Mouse (Mus musculus): ENCODE data around the gene Fam213a. TPM values are rescaled to one million over a fixed set of nuclear protein-coding genes. Genes with fewer than 3 reads are reported as not detected.
A peak's percentile ranks its signal among the peaks of the same experiment; 100 is the strongest.

Fam213a gene
- polyA plus RNA-seq, 1 experiment from 2014 or later, result 40.6 TPM

- no peak for ATAC-seq
- no peak for TF ChIP-seq CTCF (IDR thresholded peaks at IDR 0.05)
- TF ChIP-seq EP300 (IDR thresholded peaks at IDR 0.05), result no peak
- Histone ChIP-seq H3K4me1 (ENCODE audit: insufficient read depth, low read depth, low read length) (no peaks in the 10 kb centered on the region), H3K36me3 (ENCODE audit: insufficient read depth, low read length) (no peaks in the 10 kb centered on the region), H3K27ac (ENCODE audit: low read length) (no peak overlapping the region), H3K9me3 (ENCODE audit: low read length) (no peaks in the 10 kb centered on the region), H3K4me2 (replicated peaks; ENCODE audit: low read depth, low read length) (no peak overlapping the region), H3K27me3 (replicated peaks; ENCODE audit: insufficient read depth, low read length) (no peaks in the 10 kb centered on the region), H3K4me3 (ENCODE audit: low read depth, low read length) (no peak overlapping the region), H3K9ac (replicated peaks; ENCODE audit: low read depth) (no peak overlapping the region)
- WGBS, result 44% methylated on average over 1 of the region's 1 CpGs
- DNase-seq (ENCODE audit: low spot score), result no peak
These were observed 33.9 kb downstream of the Fam213a start for GRCm38 (mm10) chr14:40979723-40980122.

- Histone ChIP-seq H3K9me3 (ENCODE audit: low read length) (no peaks in the 10 kb centered on the region), H3K27me3 (replicated peaks; ENCODE audit: insufficient read depth, low read length) (no peaks in the 10 kb centered on the region), H3K4me3 (ENCODE audit: low read depth, low read length) (no peak overlapping the region), H3K4me1 (ENCODE audit: insufficient read depth, low read depth, low read length) (no peaks in the 10 kb centered on the region), H3K27ac (ENCODE audit: low read length) (no peak overlapping the region), H3K36me3 (ENCODE audit: insufficient read depth, low read length) (no peaks in the 10 kb centered on the region), H3K4me2 (replicated peaks; ENCODE audit: low read depth, low read length) (no peak overlapping the region), H3K9ac (replicated peaks; ENCODE audit: low read depth) (no peak overlapping the region)
- 41% methylated on average over 4 of the region's 4 CpGs for WGBS
- TF ChIP-seq EP300 (IDR thresholded peaks at IDR 0.05), result no peak
- TF ChIP-seq CTCF (IDR thresholded peaks at IDR 0.05), result peak; percentile 88
- DNase-seq (ENCODE audit: low spot score) (peak; percentile 90), ATAC-seq (peak; percentile 93)
These were observed 34.6 kb downstream of the Fam213a start for GRCm38 (mm10) chr14:40979002-40979401.

GRCm38 (mm10) chr14:40975127-40975721, 38.4 kb downstream of the Fam213a start:
- ATAC-seq (peak; percentile 69), DNase-seq (ENCODE audit: low spot score) (peak; percentile 83)
- TF ChIP-seq EP300 (IDR thresholded peaks at IDR 0.05) (0 out of 2 replicates have a peak, but pooled peaks have one; percentile 29), CTCF (IDR thresholded peaks at IDR 0.05) (peak; percentile 92)
- no peak overlapping the region for H3K4me2 ChIP-seq (replicated peaks; ENCODE audit: low read depth, low read length)
- no peaks in the 10 kb centered on the region for H3K36me3 ChIP-seq (ENCODE audit: insufficient read depth, low read length)
- 79% methylated on average over 6 of the region's 6 CpGs for WGBS
- no peak overlapping the region for H3K9ac ChIP-seq (replicated peaks; ENCODE audit: low read depth)
- no peaks in the 10 kb centered on the region for H3K27me3 ChIP-seq (replicated peaks; ENCODE audit: insufficient read depth, low read length)
- no peak overlapping the region for H3K27ac ChIP-seq (ENCODE audit: low read length)
- no peak overlapping the region for H3K4me3 ChIP-seq (ENCODE audit: low read depth, low read length)
- no peaks in the 10 kb centered on the region for H3K4me1 ChIP-seq (ENCODE audit: insufficient read depth, low read depth, low read length)
- H3K9me3 ChIP-seq (ENCODE audit: low read length), result no peaks in the 10 kb centered on the region

GRCm38 (mm10) chr14:40968051-40968450, 45.5 kb downstream of the Fam213a start:
- H3K27ac ChIP-seq (ENCODE audit: low read length), result no peak overlapping the region
- no peak overlapping the region for H3K9ac ChIP-seq (replicated peaks; ENCODE audit: low read depth)
- no peak for ATAC-seq
- TF ChIP-seq CTCF (IDR thresholded peaks at IDR 0.05), result no peak
- no peak for TF ChIP-seq EP300 (IDR thresholded peaks at IDR 0.05)
- peak overlapping the region; percentile 77; the same call in 1 of the 2 replicates for H3K4me2 ChIP-seq (replicated peaks; ENCODE audit: low read depth, low read length)
- peaks cover 25% of the 10 kb centered on the region for H3K4me1 ChIP-seq (ENCODE audit: insufficient read depth, low read depth, low read length)
- H3K36me3 ChIP-seq (ENCODE audit: insufficient read depth, low read length), result no peaks in the 10 kb centered on the region
- 77% methylated on average over 2 of the region's 2 CpGs for WGBS
- no peaks in the 10 kb centered on the region for H3K27me3 ChIP-seq (replicated peaks; ENCODE audit: insufficient read depth, low read length)
- no peak for DNase-seq (ENCODE audit: low spot score)
- H3K9me3 ChIP-seq (ENCODE audit: low read length), result no peaks in the 10 kb centered on the region
- H3K4me3 ChIP-seq (ENCODE audit: low read depth, low read length), result no peak overlapping the region

GRCm38 (mm10) chr14:40967598-40967900, 46.0 kb downstream of the Fam213a start:
- peaks cover 28% of the 10 kb centered on the region for H3K4me1 ChIP-seq (ENCODE audit: insufficient read depth, low read depth, low read length)
- H3K4me2 ChIP-seq (replicated peaks; ENCODE audit: low read depth, low read length), result peak overlapping the region; percentile 77
- H3K4me3 ChIP-seq (ENCODE audit: low read depth, low read length), result peak overlapping the region; percentile 90
- no peak for TF ChIP-seq EP300 (IDR thresholded peaks at IDR 0.05)
- TF ChIP-seq CTCF (IDR thresholded peaks at IDR 0.05), result no peak
- H3K36me3 ChIP-seq (ENCODE audit: insufficient read depth, low read length), result no peaks in the 10 kb centered on the region
- ATAC-seq (no peak), DNase-seq (ENCODE audit: low spot score) (no peak)
- peak overlapping the region; percentile 85 for H3K27ac ChIP-seq (ENCODE audit: low read length)
- WGBS, result 6% methylated on average over 6 of the region's 6 CpGs
- H3K9ac ChIP-seq (replicated peaks; ENCODE audit: low read depth), result peak overlapping the region; percentile 33
- H3K9me3 ChIP-seq (ENCODE audit: low read length), result no peaks in the 10 kb centered on the region
- H3K27me3 ChIP-seq (replicated peaks; ENCODE audit: insufficient read depth, low read length), result no peaks in the 10 kb centered on the region

GRCm38 (mm10) chr14:40966862-40967597, 46.6 kb downstream of the Fam213a start:
- no peaks in the 10 kb centered on the region for H3K36me3 ChIP-seq (ENCODE audit: insufficient read depth, low read length)
- peak overlapping the region; percentile 90 for H3K9ac ChIP-seq (replicated peaks; ENCODE audit: low read depth)
- peak overlapping the region; percentile 98 for H3K27ac ChIP-seq (ENCODE audit: low read length)
- H3K27me3 ChIP-seq (replicated peaks; ENCODE audit: insufficient read depth, low read length), result no peaks in the 10 kb centered on the region
- H3K4me2 ChIP-seq (replicated peaks; ENCODE audit: low read depth, low read length), result peak overlapping the region; percentile 77
- H3K9me3 ChIP-seq (ENCODE audit: low read length), result no peaks in the 10 kb centered on the region
- ATAC-seq, result peak; percentile 95
- peak; percentile 99 for DNase-seq (ENCODE audit: low spot score)
- peak overlapping the region; percentile 90 for H3K4me3 ChIP-seq (ENCODE audit: low read depth, low read length)
- peaks cover 33% of the 10 kb centered on the region for H3K4me1 ChIP-seq (ENCODE audit: insufficient read depth, low read depth, low read length)
- TF ChIP-seq CTCF (IDR thresholded peaks at IDR 0.05), result 0 out of 2 replicates have a peak, but pooled peaks have one; percentile 4
- no peak; the same call in 1 of the 2 replicates for TF ChIP-seq EP300 (IDR thresholded peaks at IDR 0.05)
- 3% methylated on average over 40 of the region's 62 CpGs for WGBS

All from lung, postnatal 0 days (tissue).